Comparison of ENCODE assay signal across 8 mouse cellular contexts in the genomic region with DNA sequence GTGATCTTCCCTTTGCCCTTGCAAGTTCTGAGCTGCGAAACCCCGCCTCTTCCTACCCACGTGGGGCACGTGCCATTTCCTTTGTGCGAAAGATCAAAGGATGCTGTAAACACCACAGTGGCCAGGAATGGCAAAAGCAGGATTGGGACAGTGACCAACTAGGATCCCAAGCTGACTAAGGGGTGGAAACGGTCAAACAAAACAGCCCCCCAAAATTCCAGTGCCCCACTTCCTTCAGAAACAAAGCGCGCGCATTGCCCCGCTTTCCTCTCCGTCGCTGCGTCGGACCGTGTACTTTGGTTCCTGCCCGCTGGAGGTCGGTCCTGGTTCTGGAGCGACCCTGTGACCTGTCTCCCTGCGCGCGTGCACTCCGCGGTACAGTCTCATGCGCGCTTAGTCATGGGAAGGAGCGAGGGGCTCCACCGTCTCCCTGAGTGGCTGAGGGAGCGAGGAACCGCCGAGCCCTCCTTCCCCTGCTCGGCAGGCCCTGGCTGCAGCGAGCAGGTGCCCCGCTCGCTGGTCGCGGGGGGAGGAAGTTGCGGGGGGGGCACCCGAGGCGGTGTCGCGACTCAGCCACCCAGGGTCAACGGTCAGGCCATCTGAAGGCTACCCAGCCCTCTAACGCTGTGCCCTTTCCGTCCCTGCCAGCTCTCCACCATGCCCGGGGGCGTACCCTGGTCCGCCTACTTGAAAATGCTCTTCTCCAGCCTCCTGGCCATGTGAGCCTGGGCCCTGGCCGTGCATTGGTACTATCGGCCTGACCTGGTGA. TPM values are rescaled to one million over a fixed set of nuclear protein-coding genes. Genes with fewer than 3 reads are reported as not detected.
DNase-seq lines count a peak whose midpoint lies in the region; ATAC-seq and TF ChIP-seq lines count a peak whose summit lies in the region.
"Not testable (repeated sequence)": the region's sequence is repeated elsewhere in the genome, so short reads cannot be mapped to it uniquely, and the experiment has no call there.

A gene (plus strand): TSS at position 410 of the 769 bp plus-strand sequence.

- not testable (repeated sequence) for TF ChIP-seq EP300 in CH12.LX (IDR thresholded peaks at IDR 0.05; ENCODE audit: low read length)

- H3K9ac ChIP-seq in CH12.LX (ENCODE audit: insufficient read depth, low read depth): not testable (repeated sequence)
- peak within 1 kb of the TSS; percentile 56 for H3K9ac ChIP-seq in forebrain, embryonic 11.5 days (ENCODE audit: low read length)
- H3K9ac ChIP-seq in heart, embryonic 15.5 days: peak within 1 kb of the TSS; percentile 66
- peak within 1 kb of the TSS; percentile 54; the same call in 1 of the 2 replicates for H3K9ac ChIP-seq in liver, embryonic 13.5 days
- 0 out of 2 replicates have a peak within 1 kb of the TSS, but pooled peaks have one; percentile 32 for H3K9ac ChIP-seq in stomach, embryonic 15.5 days

- not testable (repeated sequence) for DNase-seq in CH12.LX (ENCODE audit: extremely low read depth)
- DNase-seq in c-Kit-positive CD71-positive TER-119-negative erythroid progenitor cells, embryonic 14.5 days (ENCODE audit: low read depth): peak; percentile 4
- peak; percentile 72 for DNase-seq in forebrain, embryonic 11.5 days (ENCODE audit: low spot score)
- peak; percentile 36 for DNase-seq in kidney, postnatal 14 days
- DNase-seq in liver, embryonic 13.5 days: peak; percentile 14
- peak; percentile 42 to 44 for DNase-seq in natural killer cell, adult 2 months (ENCODE audit: low spot score in 2 of 2)

- H3K79me2 ChIP-seq in CH12.LX (replicated peaks; ENCODE audit: control insufficient read depth, extremely low read depth, insufficient read depth, poor library complexity, severe bottlenecking): not testable (repeated sequence)

- not testable (repeated sequence) for H3K4me2 ChIP-seq in CH12.LX (ENCODE audit: insufficient read depth, low read depth, poor library complexity, severe bottlenecking)
- peak within 1 kb of the TSS; percentile 57 for H3K4me2 ChIP-seq in forebrain, embryonic 11.5 days (ENCODE audit: low read depth, low read length, severe bottlenecking)
- peak within 1 kb of the TSS; percentile 92 for H3K4me2 ChIP-seq in heart, embryonic 15.5 days
- peak within 1 kb of the TSS; percentile 66 for H3K4me2 ChIP-seq in liver, embryonic 13.5 days
- peak within 1 kb of the TSS; percentile 93 for H3K4me2 ChIP-seq in stomach, embryonic 15.5 days

- not testable (repeated sequence) for H3K27ac ChIP-seq in CH12.LX (ENCODE audit: insufficient read depth, low read depth); forebrain, embryonic 11.5 days (ENCODE audit: low read depth, low read length); liver, embryonic 13.5 days; stomach, embryonic 15.5 days
- peak within 1 kb of the TSS; percentile 24; the same call in 1 of the 2 replicates for H3K27ac ChIP-seq in heart, embryonic 15.5 days

- under 1% methylated on average over 49 of the region's 49 CpGs for WGBS in forebrain, embryonic 11.5 days
- 2% methylated on average over 45 of the region's 49 CpGs for WGBS in heart, embryonic 15.5 days
- WGBS in liver, embryonic 13.5 days (ENCODE audit: insufficient replicate concordance): 4% methylated on average over 44 of the region's 49 CpGs
- 2% methylated on average over 48 of the region's 49 CpGs for WGBS in stomach, embryonic 15.5 days

- not testable (repeated sequence) for H3K4me3 ChIP-seq in CH12.LX (replicated peaks in 1 of 3; ENCODE audit: low read depth in 2 of 3, low read length in 2 of 3, poor library complexity in 1 of 3)
- peak within 1 kb of the TSS; percentile 41 for H3K4me3 ChIP-seq in forebrain, embryonic 11.5 days (ENCODE audit: low read depth, low read length)
- H3K4me3 ChIP-seq in heart, embryonic 15.5 days: peak within 1 kb of the TSS; percentile 62
- peak within 1 kb of the TSS; percentile 50 for H3K4me3 ChIP-seq in liver, embryonic 13.5 days (replicated peaks)
- H3K4me3 ChIP-seq in stomach, embryonic 15.5 days (replicated peaks): peak within 1 kb of the TSS; percentile 52

- not testable (repeated sequence) for TF ChIP-seq RAD21 in CH12.LX (IDR thresholded peaks at IDR 0.05; ENCODE audit: low read depth, low read length)

- H3K9me3 ChIP-seq in CH12.LX (replicated peaks; ENCODE audit: low read length); forebrain, embryonic 11.5 days (ENCODE audit: control insufficient read depth, low read length); heart, embryonic 15.5 days (replicated peaks); liver, embryonic 13.5 days (replicated peaks); stomach, embryonic 15.5 days: not testable (repeated sequence)

- in situ Hi-C loops in CH12.LX (cut with MboI; ENCODE audit: low pct_ligation_motif_present, low pct_unique_long_range_greater_than_20kb, low sequenced_read_pairs): not testable (repeated sequence)

- TF ChIP-seq POLR2A in CH12.LX (IDR thresholded peaks at IDR 0.05; ENCODE audit: low read depth, low read length): not testable (repeated sequence)

- peak; percentile 92 for ATAC-seq in forebrain, embryonic 11.5 days (replicated peaks; ENCODE audit: low FRiP score)
- peak; percentile 79 for ATAC-seq in heart, embryonic 15.5 days (replicated peaks; ENCODE audit: insufficient number of reproducible peaks, insufficient read depth, low FRiP score, low read depth)
- peak; percentile 66 for ATAC-seq in liver, embryonic 13.5 days (ENCODE audit: low read depth)
- peak; percentile 73 for ATAC-seq in stomach, embryonic 15.5 days (ENCODE audit: insufficient read depth, low FRiP score, low read depth)

- dilution Hi-C loops in CH12.LX (cut with MboI; ENCODE audit: extremely low pct_ligation_motif_present, extremely low pct_unique_long_range_greater_than_20kb, low sequenced_read_pairs): not testable (repeated sequence)

- not testable (repeated sequence) for H3K36me3 ChIP-seq in CH12.LX (replicated peaks in 1 of 2; ENCODE audit: control insufficient read depth in 1 of 2, insufficient read depth in 1 of 2, low read length in 1 of 2); forebrain, embryonic 11.5 days (ENCODE audit: control insufficient read depth, insufficient read depth, low read length); heart, embryonic 15.5 days; liver, embryonic 13.5 days; stomach, embryonic 15.5 days

- TF ChIP-seq CTCF in CH12.LX (conservative IDR thresholded peaks at IDR 0.05 in 1 of 2, IDR thresholded peaks at IDR 0.05 in 1 of 2; ENCODE audit: low read depth in 2 of 2, low read length in 2 of 2): not testable (repeated sequence)

- not testable (repeated sequence) for H3K4me1 ChIP-seq in CH12.LX (ENCODE audit: control insufficient read depth in 1 of 2, insufficient read depth in 2 of 2); forebrain, embryonic 11.5 days (replicated peaks; ENCODE audit: control insufficient read depth, insufficient read depth, low read length); heart, embryonic 15.5 days (replicated peaks); liver, embryonic 13.5 days (replicated peaks); stomach, embryonic 15.5 days

- H3K27me3 ChIP-seq in CH12.LX (replicated peaks); forebrain, embryonic 11.5 days (ENCODE audit: control insufficient read depth, insufficient read depth, low read length); heart, embryonic 15.5 days; liver, embryonic 13.5 days; stomach, embryonic 15.5 days (replicated peaks): not testable (repeated sequence)

RNA-seq across cellular contexts. Expression of the gene that starts here (rescaled TPM):
- total RNA-seq in CH12.LX (2012; rRNA removed) (65.0 and 70.7 TPM in 2 replicates), CH12.LX (2014; rRNA removed) (118 and 125 TPM in 2 replicates)
- polyA plus RNA-seq in CH12.LX (2012; ENCODE audit: insufficient read length, low read depth): 90.4 and 97.1 TPM in 2 replicates
- polyA plus RNA-seq in forebrain, embryonic 11.5 days (2014; fragmentation: Nextera tagmentation; extraction: Ambion mirVana): 104 and 106 TPM in 2 replicates
- polyA plus RNA-seq in heart, embryonic 15.5 days (2015; fragmentation: Nextera tagmentation; extraction: Ambion mirVana): 37.5 and 44.3 TPM in 2 replicates
- 47.3 and 52.4 TPM in 2 replicates for polyA plus RNA-seq in liver, embryonic 13.5 days (2015; fragmentation: Nextera tagmentation; extraction: Ambion mirVana)
- 65.7 and 66.2 TPM in 2 replicates for polyA plus RNA-seq in stomach, embryonic 15.5 days (2015; fragmentation: Nextera tagmentation; extraction: Ambion mirVana)
